Mouse (Mus musculus) small intestine, adult 2 months (tissue): ENCODE measurements at regions not wholly inside any gene's neighbourhood (a gene's known extent, or its start where the extent isn't known, plus 50 kb on each side); places are given as distances from the start of the nearest gene placed in this dataset.

ENCODE experiments used
- CTCF ChIP-seq: fragments of 200-500 bp; IDR thresholded peaks from 2 replicates; pipeline ENCODE4 v1.5.1; 2012; ENCODE audit warnings: low read depth, mild to moderate bottlenecking, control low read depth, inconsistent platforms, low read length, moderate library complexity, mixed read lengths; ENCODE audit not compliant: insufficient replicate concordance, insufficient read length; ENCODE audit errors: extremely low read depth
- POLR2A ChIP-seq: fragments of 200-500 bp; IDR thresholded peaks from 2 replicates; pipeline ENCODE4 v1.6.1; 2012; ENCODE audit warnings: low read depth, mild to moderate bottlenecking, control low read depth, inconsistent platforms, low read length, moderate library complexity

DNA sequence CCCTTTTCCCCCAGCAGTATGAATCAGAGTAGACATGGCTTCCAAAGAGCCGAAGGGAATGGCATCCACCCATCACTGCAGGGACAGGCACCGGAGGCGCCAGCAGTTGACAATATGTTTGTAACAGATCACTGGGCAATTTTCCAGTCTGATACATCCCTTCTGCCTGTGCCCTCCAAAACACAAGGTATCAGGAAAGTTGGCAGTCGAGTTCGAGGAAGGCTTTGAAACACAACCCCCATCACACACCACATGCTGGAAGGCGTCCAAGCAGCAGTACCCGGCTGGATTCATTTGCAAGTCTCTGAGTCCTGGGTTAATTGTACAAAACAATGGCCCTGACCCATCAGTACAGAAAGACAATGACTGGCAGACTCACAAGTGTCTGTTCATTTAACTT, 357.3 kb downstream of the Lmx1a start:
- TF ChIP-seq CTCF (no peak), POLR2A (no peak)
